Mouse (Mus musculus) hindbrain, embryonic 11.5 days (tissue): ENCODE data around the gene Arhgef6. TPM values are rescaled to one million over a fixed set of nuclear protein-coding genes. Genes with fewer than 3 reads are reported as not detected.
A peak's percentile ranks its signal among the peaks of the same experiment; 100 is the strongest.

Source experiments
- ATAC-seq: fragments of 200-750 bp; cut with Nextera tagmentation; 2 replicates; pipeline ENCODE4 v1.8.0; 2017; ENCODE audit warnings: mild to moderate bottlenecking, moderate TSS enrichment, moderate library complexity; ENCODE audit not compliant: low FRiP score
- DNase-seq: peaks from one replicate; pipeline ENCODE4 v3.0.0-alpha.2; 2015; ENCODE audit warnings: low spot score
- H3K27ac ChIP-seq: fragments of 300-500 bp; sonication (generic); 2 replicates; pipeline ENCODE4 v1.5.1; 2014; ENCODE audit warnings: mild to moderate bottlenecking, low read depth, low read length
- H3K27me3 ChIP-seq: fragments of 300-500 bp; sonication (generic); 2 replicates; pipeline ENCODE4 v1.6.1; 2014; ENCODE audit warnings: mild to moderate bottlenecking, low read length, moderate library complexity, mixed read lengths; ENCODE audit not compliant: control insufficient read depth, insufficient read depth
- H3K36me3 ChIP-seq: fragments of 300-500 bp; sonication (generic); 2 replicates; pipeline ENCODE4 v1.6.1; 2014; ENCODE audit warnings: mild to moderate bottlenecking, low read length, moderate library complexity, mixed read lengths; ENCODE audit not compliant: control insufficient read depth, insufficient read depth
- H3K4me1 ChIP-seq: fragments of 300-500 bp; sonication (generic); replicated peaks from 2 replicates; pipeline ENCODE4 v1.6.1; 2014; ENCODE audit warnings: low read length, mixed read lengths; ENCODE audit not compliant: control insufficient read depth, insufficient read depth
- H3K4me2 ChIP-seq: fragments of 300-500 bp; sonication (generic); replicated peaks from 2 replicates; pipeline ENCODE4 v1.6.1; 2014; ENCODE audit warnings: mild to moderate bottlenecking, low read depth, low read length
- H3K4me3 ChIP-seq: fragments of 300-500 bp; sonication (generic); 2 replicates; pipeline ENCODE4 v1.5.1; 2014; ENCODE audit warnings: low read depth, low read length
- H3K9ac ChIP-seq: fragments of 300-500 bp; sonication (generic); 2 replicates; pipeline ENCODE4 v1.6.1; 2014; ENCODE audit warnings: low read depth, low read length
- H3K9me3 ChIP-seq: fragments of 300-500 bp; sonication (generic); 2 replicates; pipeline ENCODE4 v1.6.1; 2016; ENCODE audit warnings: low read length; ENCODE audit not compliant: control insufficient read depth
- WGBS: fragments of 180-500 bp; shearing (Covaris S2); extraction: QIAGEN DNeasy Blood & Tissue Kit; methylation state at CpG from one replicate; pipeline ENCODE4 v1.1.7; 2014; 5-methylcytosine and 5-hydroxymethylcytosine counted together
- polyA plus RNA-seq: library from polyadenylated mRNA; unstranded; fragments of >200 nt; fragmentation: Nextera tagmentation; extraction: Ambion mirVana; gene quantifications from 2 replicates; pipeline ENCODE4 v1.2.1, GENCODE M21; 2014

Arhgef6 gene
- polyA plus RNA-seq, 1 experiment from 2014 or later: 14.5 TPM

DNA sequence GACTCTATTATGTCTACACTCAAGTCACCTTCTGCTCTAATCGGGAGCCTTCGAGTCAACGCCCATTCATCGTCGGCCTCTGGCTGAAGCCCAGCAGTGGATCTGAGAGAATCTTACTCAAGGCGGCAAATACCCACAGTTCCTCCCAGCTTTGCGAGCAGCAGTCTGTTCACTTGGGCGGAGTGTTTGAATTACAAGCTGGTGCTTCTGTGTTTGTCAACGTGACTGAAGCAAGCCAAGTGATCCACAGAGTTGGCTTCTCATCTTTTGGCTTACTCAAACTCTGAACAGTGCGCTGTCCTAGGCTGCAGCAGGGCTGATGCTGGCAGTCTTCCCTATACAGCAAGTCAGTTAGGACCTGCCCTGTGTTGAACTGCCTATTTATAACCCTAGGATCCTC is 115.2 kb downstream of the Arhgef6 start:
- WGBS: 80% methylated on average over 10 of the region's 10 CpGs
- Histone ChIP-seq H3K4me2 (no peak overlapping the region), H3K9ac (no peak overlapping the region), H3K9me3 (no peaks in the 10 kb centered on the region), H3K36me3 (no peaks in the 10 kb centered on the region), H3K4me1 (no peaks in the 10 kb centered on the region), H3K4me3 (no peak overlapping the region), H3K27me3 (no peaks in the 10 kb centered on the region), H3K27ac (no peak overlapping the region)
- ATAC-seq: no peak
- DNase-seq: no peak

GRCm38 (mm10) chrX:57221881-57222280 is 116.6 kb downstream of the Arhgef6 start:
- WGBS: 88% methylated on average over 3 of the region's 3 CpGs
- H3K36me3 ChIP-seq: no peaks in the 10 kb centered on the region
- ATAC-seq: no peak
- H3K27me3 ChIP-seq: no peaks in the 10 kb centered on the region
- no peak for DNase-seq
- no peak overlapping the region for H3K4me3 ChIP-seq
- no peak overlapping the region for H3K27ac ChIP-seq
- no peak overlapping the region for H3K4me2 ChIP-seq
- no peaks in the 10 kb centered on the region for H3K9me3 ChIP-seq
- no peak overlapping the region for H3K9ac ChIP-seq
- no peaks in the 10 kb centered on the region for H3K4me1 ChIP-seq

DNA sequence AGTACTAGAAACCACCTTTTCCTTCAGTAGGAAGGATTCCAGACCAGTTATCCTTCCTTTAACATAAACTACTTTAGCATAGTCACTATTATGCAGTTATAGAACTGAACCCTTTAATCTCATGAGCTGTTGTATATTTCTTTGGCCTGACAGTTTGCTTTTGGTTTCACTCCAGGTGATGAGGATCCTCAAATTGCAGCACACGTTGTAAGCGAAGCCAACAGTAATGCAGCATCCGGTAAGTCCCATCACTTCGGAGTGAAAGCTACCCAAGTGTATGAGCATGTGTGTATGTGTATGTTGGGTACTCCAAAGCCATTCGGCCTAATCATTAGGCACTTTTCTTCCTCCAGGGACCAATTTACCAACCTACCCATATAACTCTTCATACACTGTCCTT is 119.0 kb downstream of the Arhgef6 start:
- H3K27ac ChIP-seq: no peak overlapping the region
- no peaks in the 10 kb centered on the region for H3K4me1 ChIP-seq
- WGBS: 84% methylated on average over 5 of the region's 5 CpGs
- H3K4me3 ChIP-seq: no peak overlapping the region
- DNase-seq (peak; percentile 10), ATAC-seq (no peak)
- no peak overlapping the region for H3K4me2 ChIP-seq
- no peak overlapping the region for H3K9ac ChIP-seq
- H3K36me3 ChIP-seq: no peaks in the 10 kb centered on the region
- H3K9me3 ChIP-seq: no peaks in the 10 kb centered on the region
- H3K27me3 ChIP-seq: no peaks in the 10 kb centered on the region

DNA sequence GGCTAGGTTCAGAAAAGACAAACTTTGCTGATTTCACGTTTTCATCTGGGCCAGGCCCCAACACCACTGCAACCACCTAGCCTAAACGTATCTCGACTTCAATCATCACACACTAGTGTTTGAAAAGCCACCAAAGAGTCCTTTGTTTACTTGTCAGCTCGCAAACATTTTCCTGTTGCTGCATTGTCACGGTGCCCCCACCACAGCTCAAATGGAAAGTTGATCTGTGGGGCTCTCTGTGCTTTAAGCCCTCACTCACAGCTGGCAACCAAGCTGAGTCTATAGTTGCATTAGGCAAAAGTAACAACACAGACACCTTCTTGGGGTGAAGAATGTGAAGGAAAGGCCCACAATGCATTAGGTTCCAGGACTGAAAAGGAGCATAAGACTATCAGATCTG is 122.3 kb downstream of the Arhgef6 start:
- Histone ChIP-seq H3K4me2 (no peak overlapping the region), H3K4me3 (no peak overlapping the region), H3K27me3 (no peaks in the 10 kb centered on the region), H3K4me1 (no peaks in the 10 kb centered on the region), H3K27ac (no peak overlapping the region), H3K9ac (no peak overlapping the region), H3K9me3 (no peaks in the 10 kb centered on the region), H3K36me3 (no peaks in the 10 kb centered on the region)
- no peak for ATAC-seq
- 62% methylated on average over 5 of the region's 5 CpGs for WGBS
- no peak for DNase-seq

DNA sequence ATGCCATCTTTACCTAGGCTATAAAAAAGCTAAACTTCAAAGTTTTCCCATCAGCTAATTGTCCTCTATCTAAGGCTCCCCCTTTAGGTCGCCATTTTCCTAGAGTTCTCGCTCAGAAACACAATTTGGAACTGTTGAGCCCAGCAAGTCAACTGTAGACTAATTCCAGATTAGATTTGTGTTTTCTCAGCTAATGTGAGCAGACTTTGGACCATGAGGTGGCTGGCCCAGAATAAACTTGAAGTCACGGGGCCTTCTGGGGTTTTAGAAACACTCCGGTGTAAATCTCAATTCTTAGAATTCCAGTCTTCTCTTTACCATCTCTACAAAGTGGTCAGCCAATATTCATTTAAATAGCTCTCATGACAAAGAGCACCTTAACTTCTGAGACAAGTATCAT is 123.0 kb downstream of the Arhgef6 start:
- no peak overlapping the region for H3K4me3 ChIP-seq
- no peaks in the 10 kb centered on the region for H3K4me1 ChIP-seq
- DNase-seq (no peak), ATAC-seq (no peak)
- no peaks in the 10 kb centered on the region for H3K9me3 ChIP-seq
- no peaks in the 10 kb centered on the region for H3K27me3 ChIP-seq
- no peak overlapping the region for H3K27ac ChIP-seq
- no peak overlapping the region for H3K9ac ChIP-seq
- H3K36me3 ChIP-seq: no peaks in the 10 kb centered on the region
- 94% methylated on average over 4 of the region's 4 CpGs for WGBS
- H3K4me2 ChIP-seq: no peak overlapping the region

- H3K36me3 ChIP-seq: no peaks in the 10 kb centered on the region
- ATAC-seq: no peak
- H3K27me3 ChIP-seq: no peaks in the 10 kb centered on the region
- DNase-seq: no peak
- H3K9me3 ChIP-seq: no peaks in the 10 kb centered on the region
- no peak overlapping the region for H3K9ac ChIP-seq
- no peaks in the 10 kb centered on the region for H3K4me1 ChIP-seq
- H3K4me2 ChIP-seq: no peak overlapping the region
- WGBS: 95% methylated on average over 3 of the region's 3 CpGs
- no peak overlapping the region for H3K27ac ChIP-seq
- no peak overlapping the region for H3K4me3 ChIP-seq
These were observed 125.7 kb downstream of the Arhgef6 start for GRCm38 (mm10) chrX:57212862-57213261.

GRCm38 (mm10) chrX:57211876-57212275 is 126.7 kb downstream of the Arhgef6 start, which contains the start of gene Cd40lg:
TSS of gene Cd40lg (plus strand) at chrX:57212143.
- Histone ChIP-seq H3K4me2 (no peak within 1 kb of the TSS), H3K9ac (no peak within 1 kb of the TSS), H3K9me3 (no peaks in the 10 kb centered on the region), H3K4me3 (no peak within 1 kb of the TSS), H3K4me1 (no peaks in the 10 kb centered on the region), H3K27ac (no peak within 1 kb of the TSS), H3K36me3 (no peaks in the 10 kb centered on the region), H3K27me3 (no peaks in the 10 kb centered on the region)
- no peak for DNase-seq
- ATAC-seq: no peak
- WGBS: 92% methylated on average over 9 of the region's 9 CpGs

DNA sequence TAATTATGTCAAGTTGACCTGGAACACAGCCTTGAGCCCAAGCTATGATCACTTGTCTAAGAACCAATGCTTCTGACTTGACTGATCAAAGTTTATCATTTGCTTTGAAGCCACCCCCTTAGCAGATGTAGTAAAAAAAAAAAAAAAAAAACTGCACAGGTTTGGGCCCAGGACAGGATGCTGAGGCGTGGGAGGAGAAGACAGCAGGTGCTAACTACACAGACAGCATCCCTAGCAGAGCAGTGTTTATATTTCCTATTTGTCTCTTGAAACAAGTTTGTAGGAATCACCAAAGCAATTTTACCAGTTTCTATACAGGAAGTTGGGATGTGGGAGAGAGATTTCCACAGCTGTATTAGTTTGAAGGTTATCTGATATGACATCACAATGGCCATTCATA is 127.9 kb downstream of the Arhgef6 start:
- no peak for ATAC-seq
- 92% methylated on average over 1 of the region's 1 CpGs for WGBS
- H3K4me1 ChIP-seq: no peaks in the 10 kb centered on the region
- H3K27me3 ChIP-seq: no peaks in the 10 kb centered on the region
- H3K27ac ChIP-seq: no peak overlapping the region
- no peak for DNase-seq
- no peak overlapping the region for H3K4me3 ChIP-seq
- no peak overlapping the region for H3K9ac ChIP-seq
- H3K36me3 ChIP-seq: no peaks in the 10 kb centered on the region
- H3K4me2 ChIP-seq: no peak overlapping the region
- no peaks in the 10 kb centered on the region for H3K9me3 ChIP-seq

GRCm38 (mm10) chrX:57200397-57200796 is 138.1 kb downstream of the Arhgef6 start:
- no peak overlapping the region for H3K27ac ChIP-seq
- no peak overlapping the region for H3K4me3 ChIP-seq
- H3K36me3 ChIP-seq: no peaks in the 10 kb centered on the region
- ATAC-seq (no peak), DNase-seq (no peak)
- H3K27me3 ChIP-seq: no peaks in the 10 kb centered on the region
- no peaks in the 10 kb centered on the region for H3K9me3 ChIP-seq
- no peak overlapping the region for H3K9ac ChIP-seq
- WGBS: 81% methylated on average over 2 of the region's 2 CpGs
- H3K4me2 ChIP-seq: no peak overlapping the region
- no peaks in the 10 kb centered on the region for H3K4me1 ChIP-seq
